Mouse (Mus musculus): Measurements from ENCODE around the gene Sos2.

DNA sequence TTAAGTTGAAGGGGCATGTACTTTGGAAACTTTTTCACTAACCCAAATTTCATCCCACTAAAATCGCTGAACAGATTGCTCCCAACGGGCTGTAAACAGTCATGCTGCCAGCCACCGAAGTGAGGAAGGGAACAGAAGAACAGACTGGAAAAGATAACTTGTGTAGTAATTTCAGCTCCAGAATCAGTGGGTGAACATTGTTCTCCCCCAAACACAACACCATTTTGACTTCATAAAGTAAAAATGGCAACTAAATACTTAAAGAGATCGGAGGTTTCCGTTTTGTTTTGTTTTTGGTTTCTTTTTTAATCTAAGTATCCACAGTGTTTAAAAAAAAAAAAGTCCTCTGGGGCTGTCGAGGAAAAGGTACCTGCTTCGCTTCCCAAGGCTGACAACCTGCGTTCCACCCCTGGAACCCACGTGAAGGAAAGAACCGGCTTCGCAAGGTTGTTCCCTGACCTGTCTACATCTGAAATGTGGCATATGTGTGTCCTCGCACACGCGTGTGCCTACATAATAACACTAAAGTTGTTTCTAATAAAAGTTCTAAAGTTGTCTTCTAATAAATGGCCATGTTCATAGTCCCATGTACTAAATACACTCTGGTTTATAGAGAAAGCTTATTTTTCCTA is 1.3 kb upstream of the Sos2 start:
- no peak for TF ChIP-seq CTCF (IDR thresholded peaks at IDR 0.05; ENCODE audit: low read depth)
- TF ChIP-seq EP300 (optimal IDR thresholded peaks at IDR 0.05) = no peak

Measured in stomach, postnatal 0 days (tissue).